Mouse (Mus musculus): ENCODE data around the gene Ttc7b. TPM values are rescaled to one million over a fixed set of nuclear protein-coding genes. Genes with fewer than 3 reads are reported as not detected.

The Ttc7b gene
- polyA plus RNA-seq, 1 experiment from 2014 or later: 1.2 TPM

GRCm38 (mm10) chr12:100393532-100393931 lies 127.1 kb downstream of the Ttc7b start:
- ATAC-seq (ENCODE audit: low read depth) (peak; percentile 76), DNase-seq (no peak)
- Histone ChIP-seq H3K9ac (no peak overlapping the region), H3K27ac (no peak overlapping the region), H3K36me3 (peaks cover 10% of the 10 kb centered on the region; the same call in 1 of the 2 replicates), H3K4me2 (no peak overlapping the region), H3K4me3 (replicated peaks) (no peak overlapping the region), H3K27me3 (no peaks in the 10 kb centered on the region), H3K9me3 (replicated peaks) (no peaks in the 10 kb centered on the region), H3K4me1 (replicated peaks) (peaks cover 8% of the 10 kb centered on the region)
- 27% methylated on average over 3 of the region's 3 CpGs for WGBS (ENCODE audit: insufficient replicate concordance)

- H3K9ac ChIP-seq: no peak overlapping the region
- 64% methylated on average over 3 of the region's 3 CpGs for WGBS (ENCODE audit: insufficient replicate concordance)
- H3K4me2 ChIP-seq: no peak overlapping the region
- H3K9me3 ChIP-seq (replicated peaks): no peaks in the 10 kb centered on the region
- H3K27ac ChIP-seq: no peak overlapping the region
- no peak for ATAC-seq (ENCODE audit: low read depth)
- no peak for DNase-seq
- H3K36me3 ChIP-seq: peaks cover 10% of the 10 kb centered on the region; the same call in 1 of the 2 replicates
- no peak overlapping the region for H3K4me3 ChIP-seq (replicated peaks)
- H3K27me3 ChIP-seq: no peaks in the 10 kb centered on the region
- H3K4me1 ChIP-seq (replicated peaks): peaks cover 8% of the 10 kb centered on the region
These were observed 127.5 kb downstream of the Ttc7b start for GRCm38 (mm10) chr12:100393109-100393508.

GRCm38 (mm10) chr12:100392466-100392865 lies 128.2 kb downstream of the Ttc7b start:
- H3K36me3 ChIP-seq: peaks cover 10% of the 10 kb centered on the region; the same call in 1 of the 2 replicates
- H3K27me3 ChIP-seq: no peaks in the 10 kb centered on the region
- no peak overlapping the region for H3K4me2 ChIP-seq
- no peak overlapping the region for H3K27ac ChIP-seq
- no peaks in the 10 kb centered on the region for H3K9me3 ChIP-seq (replicated peaks)
- WGBS (ENCODE audit: insufficient replicate concordance): 80% methylated on average over 5 of the region's 5 CpGs
- H3K4me3 ChIP-seq (replicated peaks): no peak overlapping the region
- no peak for ATAC-seq (ENCODE audit: low read depth)
- no peak overlapping the region for H3K9ac ChIP-seq
- peaks cover 8% of the 10 kb centered on the region for H3K4me1 ChIP-seq (replicated peaks)
- DNase-seq: no peak

GRCm38 (mm10) chr12:100391890-100392289 lies 128.7 kb downstream of the Ttc7b start:
- ATAC-seq (ENCODE audit: low read depth) (no peak), DNase-seq (no peak)
- no peaks in the 10 kb centered on the region for H3K9me3 ChIP-seq (replicated peaks)
- H3K9ac ChIP-seq: no peak overlapping the region
- H3K4me3 ChIP-seq (replicated peaks): no peak overlapping the region
- no peak overlapping the region for H3K4me2 ChIP-seq
- peaks cover 8% of the 10 kb centered on the region for H3K4me1 ChIP-seq (replicated peaks)
- peaks cover 10% of the 10 kb centered on the region; the same call in 1 of the 2 replicates for H3K36me3 ChIP-seq
- WGBS (ENCODE audit: insufficient replicate concordance): 47% methylated on average over 9 of the region's 9 CpGs
- no peaks in the 10 kb centered on the region for H3K27me3 ChIP-seq
- H3K27ac ChIP-seq: no peak overlapping the region

DNA sequence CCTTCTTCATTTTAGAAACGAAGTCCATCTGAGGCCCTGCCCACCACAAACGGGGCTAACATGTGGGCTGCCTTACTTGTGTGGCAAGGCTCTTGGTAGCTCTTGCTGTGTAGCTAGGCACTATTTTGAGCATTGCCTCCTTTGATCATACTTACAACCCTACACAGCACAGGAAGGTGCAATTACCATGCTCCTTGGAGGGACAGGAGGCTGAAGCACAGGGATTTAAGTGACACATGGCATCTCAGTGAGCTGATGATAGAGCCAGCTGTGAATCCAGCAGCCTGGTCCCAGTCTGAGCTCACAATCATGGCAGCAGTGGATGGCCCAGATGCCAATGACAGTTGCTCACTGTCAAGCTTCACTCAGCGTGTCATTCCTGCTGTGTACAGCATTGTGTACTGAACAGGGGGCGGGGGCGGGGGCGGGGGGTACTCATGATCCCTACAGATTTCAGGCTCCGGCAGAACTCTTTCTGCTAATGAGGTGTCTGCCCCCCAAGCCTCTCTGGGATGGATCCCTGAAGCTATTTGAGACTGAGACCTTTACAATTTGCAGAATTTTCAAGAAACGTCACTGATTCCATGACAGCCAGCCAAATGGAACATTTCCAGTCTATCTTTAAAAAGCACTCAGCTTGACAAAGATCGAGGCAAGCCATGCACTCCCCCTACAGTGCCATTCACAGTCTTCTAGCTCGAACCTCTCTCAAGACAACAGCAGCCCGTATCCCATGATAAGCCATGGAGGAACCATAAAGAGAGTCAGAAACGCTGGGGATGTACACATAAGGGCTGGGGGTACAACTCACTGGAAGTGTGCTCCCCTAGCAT lies 130.5 kb downstream of the Ttc7b start:
- Histone ChIP-seq H3K4me2 (no peak overlapping the region), H3K4me1 (replicated peaks) (peaks cover 8% of the 10 kb centered on the region), H3K4me3 (replicated peaks) (no peak overlapping the region), H3K9ac (no peak overlapping the region), H3K9me3 (replicated peaks) (no peaks in the 10 kb centered on the region), H3K27ac (no peak overlapping the region), H3K36me3 (peaks cover 10% of the 10 kb centered on the region; the same call in 1 of the 2 replicates), H3K27me3 (no peaks in the 10 kb centered on the region)
- ATAC-seq (ENCODE audit: low read depth): no peak
- 77% methylated on average over 12 of the region's 12 CpGs for WGBS (ENCODE audit: insufficient replicate concordance)
- no peak for DNase-seq

GRCm38 (mm10) chr12:100386259-100386658 lies 134.4 kb downstream of the Ttc7b start:
- Histone ChIP-seq H3K4me3 (replicated peaks) (no peak overlapping the region), H3K27ac (no peak overlapping the region), H3K27me3 (no peaks in the 10 kb centered on the region), H3K9ac (no peak overlapping the region), H3K36me3 (peaks cover 6% of the 10 kb centered on the region; the same call in 1 of the 2 replicates), H3K9me3 (replicated peaks) (no peaks in the 10 kb centered on the region), H3K4me2 (no peak overlapping the region), H3K4me1 (replicated peaks) (no peaks in the 10 kb centered on the region)
- no peak for ATAC-seq (ENCODE audit: low read depth)
- DNase-seq: no peak
- 79% methylated on average over 3 of the region's 3 CpGs for WGBS (ENCODE audit: insufficient replicate concordance)

DNA sequence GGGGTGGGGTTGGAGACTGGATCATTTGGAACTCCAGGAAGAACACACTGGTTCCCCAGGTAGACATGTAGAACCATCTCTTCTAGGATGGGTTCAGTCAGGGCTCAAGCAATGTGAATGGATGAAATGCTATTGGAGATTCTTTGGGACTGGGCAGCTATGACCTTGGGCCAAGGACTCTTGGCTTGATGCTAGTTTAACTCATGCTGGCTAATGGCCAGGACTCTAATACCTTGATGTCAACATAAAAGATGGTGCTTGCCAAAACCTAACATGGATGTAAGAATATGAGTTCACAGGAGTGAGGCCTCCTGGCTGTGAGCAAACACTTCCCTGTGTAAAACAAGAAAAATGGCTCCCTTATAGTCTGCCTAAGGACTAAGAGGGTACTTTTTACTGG lies 138.1 kb downstream of the Ttc7b start:
- Histone ChIP-seq H3K4me3 (replicated peaks) (no peak overlapping the region), H3K4me1 (replicated peaks) (no peaks in the 10 kb centered on the region), H3K27ac (no peak overlapping the region), H3K27me3 (no peaks in the 10 kb centered on the region), H3K9me3 (replicated peaks) (no peaks in the 10 kb centered on the region), H3K9ac (no peak overlapping the region), H3K4me2 (no peak overlapping the region), H3K36me3 (peaks cover 6% of the 10 kb centered on the region; the same call in 1 of the 2 replicates)
- ATAC-seq (ENCODE audit: low read depth) (no peak), DNase-seq (no peak)

DNA sequence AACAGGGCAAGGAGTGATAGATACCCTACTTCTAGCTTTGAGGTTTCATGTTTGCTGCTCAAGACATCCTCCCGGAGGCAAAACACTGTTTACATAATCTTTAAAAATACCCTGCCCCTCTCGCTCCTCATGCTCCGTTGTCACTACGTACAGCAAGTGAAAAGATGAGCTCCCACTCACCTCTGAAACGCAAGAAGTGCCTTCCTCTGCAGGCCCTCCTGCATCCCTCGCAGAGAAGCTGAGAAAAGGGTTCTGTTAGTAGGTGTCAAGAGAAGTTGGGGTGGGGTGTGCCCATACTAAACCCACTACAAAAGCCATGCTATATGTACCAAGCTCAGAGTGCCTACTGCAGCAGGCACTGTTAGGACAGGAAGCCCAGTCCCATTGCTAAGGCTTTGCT lies 138.7 kb downstream of the Ttc7b start:
- Histone ChIP-seq H3K27me3 (no peaks in the 10 kb centered on the region), H3K36me3 (peaks cover 6% of the 10 kb centered on the region; the same call in 1 of the 2 replicates), H3K4me1 (replicated peaks) (no peaks in the 10 kb centered on the region), H3K4me2 (no peak overlapping the region), H3K9me3 (replicated peaks) (no peaks in the 10 kb centered on the region), H3K27ac (no peak overlapping the region), H3K9ac (no peak overlapping the region), H3K4me3 (replicated peaks) (no peak overlapping the region)
- DNase-seq (no peak), ATAC-seq (ENCODE audit: low read depth) (no peak)
- WGBS (ENCODE audit: insufficient replicate concordance): 77% methylated on average over 6 of the region's 6 CpGs

GRCm38 (mm10) chr12:100380697-100381291 lies 139.8 kb downstream of the Ttc7b start:
- Histone ChIP-seq H3K27ac (no peak overlapping the region), H3K9ac (no peak overlapping the region), H3K36me3 (peaks cover 6% of the 10 kb centered on the region; the same call in 1 of the 2 replicates), H3K27me3 (no peaks in the 10 kb centered on the region), H3K4me3 (replicated peaks) (no peak overlapping the region), H3K4me1 (replicated peaks) (no peaks in the 10 kb centered on the region), H3K9me3 (replicated peaks) (no peaks in the 10 kb centered on the region), H3K4me2 (no peak overlapping the region)
- 75% methylated on average over 14 of the region's 14 CpGs for WGBS (ENCODE audit: insufficient replicate concordance)
- no peak for ATAC-seq (ENCODE audit: low read depth)
- no peak for DNase-seq

DNA sequence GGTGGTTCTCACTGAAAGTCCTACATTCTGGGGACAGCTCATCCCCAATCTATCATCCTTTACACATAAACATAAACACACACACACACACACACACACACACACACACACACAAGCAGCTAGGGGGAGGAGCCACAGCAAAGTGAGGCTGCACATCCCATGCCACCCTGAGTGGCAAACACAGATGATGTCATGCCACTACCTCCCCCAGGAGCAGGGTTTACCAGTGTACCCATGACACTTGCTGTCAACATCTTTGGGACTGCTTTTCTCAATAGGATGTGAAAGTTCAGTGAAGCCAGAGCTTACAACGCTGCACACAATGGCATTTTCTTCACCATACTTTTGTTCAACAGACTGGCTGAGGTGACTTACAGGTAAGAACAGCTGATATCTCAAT lies 140.8 kb downstream of the Ttc7b start:
- DNase-seq (no peak), ATAC-seq (ENCODE audit: low read depth) (no peak)
- H3K27ac ChIP-seq: no peak overlapping the region
- no peak overlapping the region for H3K4me3 ChIP-seq (replicated peaks)
- no peak overlapping the region for H3K4me2 ChIP-seq
- peaks cover 10% of the 10 kb centered on the region; the same call in 1 of the 2 replicates for H3K36me3 ChIP-seq
- no peak overlapping the region for H3K9ac ChIP-seq
- H3K9me3 ChIP-seq (replicated peaks): no peaks in the 10 kb centered on the region
- H3K27me3 ChIP-seq: no peaks in the 10 kb centered on the region
- 58% methylated on average over 1 of the region's 1 CpGs for WGBS (ENCODE audit: insufficient replicate concordance)
- H3K4me1 ChIP-seq (replicated peaks): no peaks in the 10 kb centered on the region

DNA sequence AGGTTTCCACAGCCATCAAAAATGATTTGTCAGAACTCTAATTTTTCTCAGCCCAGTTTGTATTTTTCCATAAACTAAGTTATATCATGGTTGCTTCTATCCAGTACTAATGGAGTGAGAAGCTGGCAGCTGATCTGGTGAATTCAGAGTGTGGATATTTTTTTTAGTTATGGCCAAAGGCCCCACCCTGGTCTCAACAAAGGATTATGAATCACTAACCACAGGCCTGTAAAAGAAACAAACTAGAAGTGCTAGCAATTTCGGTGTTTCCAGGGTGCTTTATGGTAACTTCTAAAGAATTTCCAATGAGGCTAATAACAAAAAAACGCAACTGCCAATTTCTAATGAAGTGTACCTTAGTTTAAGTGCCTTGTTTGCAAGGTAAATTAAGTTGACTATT lies 142.4 kb downstream of the Ttc7b start:
- Histone ChIP-seq H3K9ac (no peak overlapping the region), H3K9me3 (replicated peaks) (no peaks in the 10 kb centered on the region), H3K4me2 (no peak overlapping the region), H3K27ac (no peak overlapping the region), H3K36me3 (peaks cover 10% of the 10 kb centered on the region; the same call in 1 of the 2 replicates), H3K4me1 (replicated peaks) (no peaks in the 10 kb centered on the region), H3K4me3 (replicated peaks) (no peak overlapping the region), H3K27me3 (no peaks in the 10 kb centered on the region)
- ATAC-seq (ENCODE audit: low read depth) (no peak), DNase-seq (no peak)
- 67% methylated on average over 2 of the region's 2 CpGs for WGBS (ENCODE audit: insufficient replicate concordance)
